Mouse (Mus musculus) kidney, postnatal 36 days (tissue): ENCODE results near the gene Als2.
A peak's percentile ranks its signal among the peaks of the same experiment; 100 is the strongest.

Experiments
- DNase-seq, 2 experiments: peaks; one replicate each; pipeline ENCODE4 v3.0.0; 2021 to 2022; ENCODE audit warnings: mixed read lengths in 2 of 2

Gene Als2

GRCm38 (mm10) chr1:59211651-59212050, 25.4 kb downstream of the Als2 start:
- DNase-seq = peak; percentile 57 to 74

DNA sequence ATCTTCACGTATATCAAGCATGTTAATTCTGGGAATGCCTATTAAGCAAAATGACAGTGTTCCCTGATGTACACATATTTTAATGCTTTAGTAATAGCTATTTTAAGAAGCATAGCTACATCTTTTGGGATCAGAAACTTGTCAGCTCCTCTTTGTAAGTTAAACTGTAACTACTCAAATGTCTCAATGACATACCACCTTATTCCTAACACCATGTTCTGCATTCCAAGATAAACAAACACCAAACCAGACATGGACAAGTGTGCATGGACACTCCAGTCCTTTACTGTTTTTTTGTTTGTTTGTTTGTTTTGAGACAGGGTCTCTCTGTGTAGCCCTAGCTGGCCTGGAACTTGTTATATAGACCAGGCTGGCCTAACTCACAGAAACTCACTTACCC, 28.7 kb downstream of the Als2 start:
- DNase-seq = no peak

DNA sequence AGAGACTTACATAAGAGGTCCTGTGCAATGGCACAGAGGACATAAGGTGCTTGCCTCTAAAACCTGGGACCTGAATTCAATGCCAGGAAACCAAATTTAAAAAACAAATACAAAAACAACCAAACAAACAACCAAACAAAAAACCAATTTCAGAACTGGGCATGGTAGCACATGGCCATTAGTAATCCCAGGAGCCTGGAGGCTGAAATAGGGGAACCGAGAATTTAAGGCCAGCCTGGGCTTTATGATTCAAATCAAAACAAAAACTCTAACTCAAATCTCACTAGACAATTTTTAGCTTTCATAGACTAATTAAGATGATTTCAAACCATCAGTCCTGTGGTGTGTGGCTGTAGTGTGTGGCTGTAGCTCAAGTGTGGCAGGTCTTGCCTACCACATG, 32.5 kb downstream of the Als2 start:
- DNase-seq = no peak

DNA sequence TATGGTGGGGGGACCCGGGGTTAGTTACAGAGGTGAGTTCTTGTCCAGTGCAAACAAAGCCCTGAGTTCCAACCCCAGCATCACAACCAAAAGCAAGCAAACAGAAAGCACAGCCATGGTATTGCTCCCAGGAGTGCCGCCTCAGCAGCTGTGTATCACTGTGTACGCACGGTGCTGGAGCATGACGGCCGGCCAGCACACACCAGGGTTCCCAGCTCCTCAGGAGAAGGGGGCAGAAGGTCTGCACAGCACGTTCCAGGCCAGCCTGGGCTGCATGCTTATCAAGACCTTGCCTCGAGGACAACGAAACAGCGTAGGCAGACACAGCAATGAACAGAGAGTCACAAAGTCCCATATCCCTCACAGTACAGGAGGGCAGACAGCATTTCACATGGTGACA, 34.7 kb downstream of the Als2 start:
- no peak for DNase-seq

DNA sequence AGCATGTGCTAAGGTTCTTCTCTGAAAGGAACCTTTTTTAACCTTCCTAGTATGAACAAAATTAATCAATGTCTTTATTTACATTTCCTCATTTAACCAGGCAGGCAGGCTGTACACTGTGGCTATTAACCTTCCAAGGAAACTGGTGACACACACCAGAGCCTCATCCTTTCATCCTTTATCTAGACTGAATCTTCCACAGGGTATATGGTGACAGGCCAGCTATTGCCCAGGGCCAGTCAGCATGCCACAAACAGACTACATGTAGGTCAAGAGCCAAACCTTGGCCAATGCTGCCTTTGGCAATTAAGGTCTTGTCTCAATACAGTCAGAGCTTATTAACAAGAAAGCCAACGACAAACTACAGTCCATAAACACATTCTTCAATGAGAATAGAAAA, 35.5 kb downstream of the Als2 start:
- no peak for DNase-seq

DNA sequence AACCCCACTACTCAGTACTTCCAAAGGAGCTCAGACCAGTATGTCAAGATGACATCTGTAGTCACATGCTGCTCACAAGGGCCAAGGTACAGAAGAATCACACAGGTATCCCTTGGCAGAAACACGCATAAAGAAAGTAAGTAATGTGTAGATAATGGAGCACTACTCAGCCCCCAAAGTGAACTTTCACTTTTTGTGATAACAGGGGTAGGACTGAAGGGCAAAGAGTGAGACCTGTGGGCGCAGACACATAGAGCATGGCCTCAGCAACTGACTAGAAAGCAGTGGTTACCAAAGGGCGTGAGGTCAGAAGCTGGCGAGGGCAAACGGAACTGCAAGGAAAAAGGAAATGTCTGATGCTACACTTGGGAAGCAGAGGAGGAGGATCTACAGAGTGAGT, 36.1 kb downstream of the Als2 start:
- no peak for DNase-seq

GRCm38 (mm10) chr1:59194979-59195378, 42.1 kb downstream of the Als2 start:
- DNase-seq = no peak

DNA sequence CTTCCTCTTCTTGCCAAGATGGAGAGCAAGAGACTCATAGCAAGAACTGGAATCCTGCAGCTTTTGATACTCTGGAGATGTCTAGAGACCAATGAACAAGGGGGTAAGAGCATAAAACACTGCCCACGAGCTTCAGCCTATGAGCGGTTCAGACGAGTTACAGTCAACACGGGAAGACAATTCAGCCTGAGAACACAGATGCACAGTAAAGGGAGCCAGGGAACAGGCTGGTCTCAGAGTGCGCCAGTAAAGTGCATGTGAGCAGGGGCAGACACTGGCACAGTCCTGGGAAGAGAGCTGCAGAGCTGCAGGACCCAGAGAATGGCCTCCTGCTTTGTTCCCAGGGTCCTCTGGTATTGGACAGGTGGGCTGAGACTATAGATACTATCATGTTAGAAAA, 49.2 kb downstream of the Als2 start:
- DNase-seq = no peak

- no peak for DNase-seq
Observed at GRCm38 (mm10) chr1:59186317-59186716, 50.7 kb downstream of the Als2 start.

DNA sequence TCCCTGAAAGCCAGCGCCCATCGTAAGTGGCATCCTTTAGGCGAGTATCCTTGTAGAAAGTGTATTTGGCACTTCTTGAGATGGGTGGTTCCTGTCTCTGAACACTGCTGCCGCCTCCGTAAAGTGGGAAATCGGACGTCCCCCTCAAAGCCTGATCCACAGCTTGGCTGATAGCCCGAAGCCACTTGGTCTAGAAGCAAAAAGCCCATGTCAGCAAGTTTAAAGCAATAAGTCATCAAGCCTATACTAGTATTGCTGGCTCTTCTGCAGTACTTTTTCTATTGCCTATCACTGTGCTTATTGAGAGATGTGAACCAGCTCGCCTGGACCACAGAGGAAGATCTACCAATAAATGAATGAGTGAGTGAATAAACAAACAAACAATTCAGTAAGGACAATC, 51.6 kb downstream of the Als2 start:
- no peak for DNase-seq

- DNase-seq = no peak
Observed at GRCm38 (mm10) chr1:59183045-59183444, 54.0 kb downstream of the Als2 start.

- no peak for DNase-seq
Observed at GRCm38 (mm10) chr1:59182373-59182772, 54.7 kb downstream of the Als2 start.

DNA sequence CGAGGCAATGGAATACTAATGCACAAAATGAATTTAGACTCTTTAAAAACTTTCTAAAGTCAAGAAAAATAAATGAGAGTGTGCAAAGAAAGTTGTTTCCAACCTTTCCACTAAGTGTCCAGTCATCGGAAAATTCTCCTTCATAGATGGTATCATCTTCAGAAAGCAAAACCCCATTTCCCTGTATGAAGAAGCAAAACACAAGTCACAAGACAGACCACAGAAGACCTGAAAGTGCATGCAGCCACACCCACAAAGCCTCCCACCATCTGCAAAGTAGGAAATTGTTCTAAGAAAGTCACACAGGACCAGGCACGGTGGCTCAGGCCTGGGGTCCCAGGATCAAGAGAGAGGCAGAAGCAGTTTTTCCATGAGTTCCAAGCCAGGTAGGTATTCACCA, 57.0 kb downstream of the Als2 start:
- DNase-seq = no peak

GRCm38 (mm10) chr1:59178401-59178800, 58.6 kb downstream of the Als2 start:
- DNase-seq = no peak

DNA sequence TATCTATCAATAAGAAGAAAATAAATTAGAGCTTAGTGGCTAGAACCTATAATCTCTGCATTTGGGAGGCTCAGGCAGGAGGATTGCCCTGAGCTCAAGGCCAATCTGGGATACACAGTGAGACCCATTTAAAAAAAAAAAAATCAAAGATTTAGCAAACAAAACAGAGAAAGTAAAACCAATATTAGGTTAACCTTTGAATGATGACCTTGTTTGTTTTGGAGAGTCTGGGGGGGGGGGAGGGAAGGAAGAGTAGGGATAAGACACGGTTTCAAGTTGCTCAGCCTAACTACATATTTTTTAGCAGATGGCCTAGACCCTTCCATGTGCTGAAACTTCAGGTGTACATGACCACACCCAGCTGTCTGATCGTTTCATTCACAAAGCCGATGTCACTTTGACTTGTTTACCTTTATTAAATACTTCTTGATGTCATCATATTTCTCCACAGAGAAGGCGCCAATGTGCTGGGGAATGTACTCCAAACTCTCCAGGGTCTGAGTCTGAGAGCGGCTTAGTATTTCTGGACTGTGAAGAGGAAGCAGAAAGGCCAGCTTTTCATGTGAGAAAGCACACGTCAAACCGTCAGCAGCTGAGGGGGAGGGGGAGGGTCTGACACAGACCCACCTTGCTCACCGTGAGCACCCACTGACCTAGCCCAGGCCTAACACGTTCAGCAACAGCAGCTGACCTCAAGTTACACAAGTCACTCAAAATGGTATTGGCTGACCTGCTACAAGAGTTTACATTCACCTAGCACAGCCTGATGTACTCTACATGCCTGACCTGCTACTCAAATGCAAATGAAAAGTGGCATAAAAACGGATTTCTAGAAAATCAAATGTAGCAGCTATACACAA, 62.3 kb downstream of the Als2 start:
- DNase-seq = no peak

GRCm38 (mm10) chr1:59173023-59173422, 64.0 kb downstream of the Als2 start:
- DNase-seq = no peak

- no peak for DNase-seq
Observed at GRCm38 (mm10) chr1:59171875-59172274, 65.2 kb downstream of the Als2 start.

DNA sequence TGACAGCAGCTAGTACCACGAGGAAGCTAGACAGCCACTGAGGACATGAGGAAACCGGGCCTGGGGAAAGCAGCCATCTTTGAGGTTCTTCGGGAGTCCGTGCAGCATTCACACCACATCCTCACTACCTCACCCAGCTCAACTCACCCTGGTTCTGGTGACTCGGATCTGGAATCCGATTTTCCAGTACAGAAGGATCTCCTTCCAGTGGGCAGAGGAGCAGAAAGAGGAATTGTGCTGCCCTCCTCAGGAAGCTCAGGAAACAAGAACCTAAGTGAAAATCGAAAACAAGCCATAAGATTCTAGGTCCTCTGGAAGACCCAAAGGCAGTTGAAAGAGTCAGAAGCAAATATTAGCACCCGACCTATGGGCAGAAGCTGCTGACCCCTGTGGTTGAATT, 66.7 kb downstream of the Als2 start:
- DNase-seq = peak; percentile 28 to 45

- DNase-seq = peak in 1 of 2 experiments; percentile 22
Observed at GRCm38 (mm10) chr1:59169586-59169985, 67.4 kb downstream of the Als2 start.

GRCm38 (mm10) chr1:59168556-59168955, 68.5 kb downstream of the Als2 start:
- peak in 1 of 2 experiments; percentile 43 for DNase-seq

- peak in 1 of 2 experiments; percentile 21 for DNase-seq
Observed at GRCm38 (mm10) chr1:59167654-59168425, 69.2 kb downstream of the Als2 start.

DNA sequence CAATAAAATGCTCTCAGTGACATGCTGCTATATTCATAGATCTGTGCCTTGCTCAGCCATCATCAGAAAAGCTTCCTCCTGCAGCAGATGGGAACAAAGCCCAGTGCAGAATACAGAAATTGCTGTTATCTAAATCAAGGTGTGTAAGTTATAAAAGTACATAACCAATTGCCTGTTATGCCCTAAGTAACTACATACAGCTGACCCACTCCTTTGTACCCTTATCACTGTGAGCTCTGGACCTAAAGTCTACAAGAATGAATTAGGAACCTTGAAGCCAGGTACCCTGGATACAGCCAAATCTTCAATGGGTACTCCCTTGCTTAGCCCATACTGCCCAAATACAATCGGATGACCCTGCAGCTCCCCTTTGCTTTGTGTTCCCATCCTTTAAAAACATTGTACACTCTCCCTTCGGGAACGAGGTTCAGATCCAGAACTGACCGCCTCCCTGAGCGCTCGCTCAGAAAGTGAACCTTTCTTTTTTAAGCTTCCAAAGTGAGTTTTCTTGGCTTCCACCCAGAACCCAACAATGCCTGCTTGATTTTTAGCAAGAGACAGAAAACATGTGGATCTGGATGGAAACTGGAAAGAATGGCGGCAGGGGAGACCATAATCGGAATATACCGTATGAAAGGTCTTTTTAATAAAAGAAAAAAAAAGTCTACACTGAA, 70.7 kb downstream of the Als2 start:
- DNase-seq = peak; percentile 35 to 44

GRCm38 (mm10) chr1:59163918-59164317, 73.1 kb downstream of the Als2 start:
- peak in 1 of 2 experiments; percentile 30 for DNase-seq
